Mouse (Mus musculus) megakaryocyte, adult 5-6 weeks (primary cell): Measurements from ENCODE around the gene Pcolce. TPM values are rescaled to one million over a fixed set of nuclear protein-coding genes. Genes with fewer than 3 reads are reported as not detected.
"Not testable (repeated sequence)": the region's sequence is repeated elsewhere in the genome, so short reads cannot be mapped to it uniquely, and the experiment has no call there.

ENCODE experiments used
- ATAC-seq: 2 replicates; pipeline ENCODE4 v1.8.0; 2016; ENCODE audit warnings: mild to moderate bottlenecking, inconsistent platforms; ENCODE audit not compliant: poor library complexity, severe bottlenecking
- total RNA-seq, 2 experiments: library from RNA; stranded (forward) in 1 of 2; stranded (reverse) in 1 of 2; fragments of 153-499, 151-499 nt in 1 of 2; fragments of 221-1000, 200-1000 nt in 1 of 2; gene quantifications; 2 replicates each; pipeline versions ENCODE4 v1.2.3 to v1.2.4; 2015 to 2017

The Pcolce gene
- total RNA-seq, 2 experiments from 2014 or later = 0.40 to 0.51 TPM

DNA sequence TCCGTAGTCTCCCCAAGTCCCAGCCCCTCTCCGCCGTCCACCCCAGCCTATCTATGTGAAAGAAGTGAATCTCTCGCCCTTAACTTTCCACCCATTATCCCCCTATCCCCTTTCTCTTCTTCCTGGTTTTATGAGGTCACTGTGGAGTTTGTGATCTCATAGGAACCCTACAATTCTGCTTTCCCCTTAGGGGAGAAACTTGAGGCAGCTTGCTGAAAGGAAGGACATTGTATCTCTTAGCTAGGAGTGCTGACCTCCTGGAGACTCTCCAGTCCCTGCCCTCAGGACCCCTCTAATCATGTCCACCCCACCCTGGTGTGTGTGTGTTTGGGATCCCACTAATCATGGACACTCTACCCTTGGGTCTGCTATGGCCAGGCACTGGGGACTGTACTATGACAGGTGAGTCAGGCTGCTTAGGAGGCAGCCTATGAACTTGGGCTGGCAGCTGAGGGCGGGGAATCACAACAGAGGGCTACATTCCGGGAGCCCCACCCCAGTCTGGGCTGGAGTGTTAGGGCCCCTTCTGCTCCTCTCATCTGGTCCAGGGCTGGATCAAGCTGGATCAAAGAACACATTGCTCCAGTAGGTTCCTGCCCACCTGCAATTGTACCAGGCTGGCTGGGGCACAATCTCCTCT lies 16.4 kb upstream of the Pcolce start:
- ATAC-seq = no peak

DNA sequence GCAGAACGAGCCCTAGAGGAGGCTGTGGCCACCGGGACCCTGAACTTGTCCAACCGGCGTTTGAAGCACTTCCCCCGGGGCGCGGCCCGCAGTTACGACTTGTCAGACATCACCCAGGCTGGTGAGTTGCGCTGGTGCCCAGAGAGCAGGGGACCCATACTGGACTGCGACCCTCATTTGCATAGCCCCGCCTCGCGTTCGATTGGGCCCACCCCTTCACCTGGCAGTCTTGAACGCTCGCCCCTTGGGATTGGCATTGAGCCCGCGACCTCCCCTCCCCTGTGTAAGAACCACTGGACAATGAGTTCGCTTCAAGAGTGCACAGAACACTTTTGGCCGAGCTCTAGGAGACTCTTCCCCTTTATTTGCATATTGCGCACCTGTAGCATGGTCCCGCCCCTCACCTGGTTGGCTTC lies 15.7 kb upstream of the Pcolce start:
- 0 out of 2 replicates have a peak, but pooled peaks have one; percentile 2 for ATAC-seq

DNA sequence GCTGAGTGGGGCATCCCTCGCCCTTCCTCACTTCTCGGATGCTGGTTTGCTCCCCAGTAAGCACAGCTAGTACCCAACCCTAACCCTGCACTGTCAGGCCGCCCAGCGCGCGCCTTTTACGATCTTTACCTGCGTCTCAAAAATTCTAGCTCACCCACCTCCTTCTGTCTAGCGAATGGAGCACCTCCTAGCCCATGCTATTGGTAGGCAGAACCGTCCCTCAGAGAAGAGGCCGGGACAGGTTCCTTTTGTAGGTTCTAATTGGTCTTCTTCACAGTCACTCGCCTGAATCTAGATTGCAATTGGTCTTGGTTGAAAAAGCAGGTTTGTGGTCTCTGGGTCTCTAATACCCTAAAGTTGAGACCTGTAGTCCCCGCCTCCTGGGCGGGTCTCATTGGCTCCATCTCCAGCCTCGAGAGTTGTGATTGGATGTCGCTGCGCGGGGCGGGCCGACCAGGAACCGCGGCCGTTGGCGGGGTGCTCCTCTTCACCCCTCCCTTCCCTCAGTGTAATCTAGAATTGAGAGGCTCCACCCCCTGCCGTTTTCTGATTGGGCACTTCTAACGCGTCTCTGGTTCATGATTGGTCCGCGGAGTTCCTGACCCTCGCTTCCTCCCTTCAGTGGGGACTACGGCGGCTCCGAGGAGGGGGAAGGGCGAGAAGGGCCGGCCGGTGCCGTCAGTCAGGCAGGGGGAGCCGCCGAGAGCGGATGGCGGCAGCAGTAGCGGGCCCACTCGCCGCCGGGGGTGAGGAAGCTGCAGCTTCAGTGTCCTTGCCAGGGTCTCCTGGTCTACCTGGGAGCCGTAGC lies 15.1 kb upstream of the Pcolce start, which contains the start of the genes Fbxo24, Lrch4 and Gm20605:
Fbxo24 (minus strand) TSS at position 505 of the 808 bp plus-strand sequence.
Lrch4 (plus strand) TSS at position 624 of the 808 bp plus-strand sequence.
Gm20605 (plus strand) TSS at position 678 of the 808 bp plus-strand sequence.
- ATAC-seq = peak; percentile 74

DNA sequence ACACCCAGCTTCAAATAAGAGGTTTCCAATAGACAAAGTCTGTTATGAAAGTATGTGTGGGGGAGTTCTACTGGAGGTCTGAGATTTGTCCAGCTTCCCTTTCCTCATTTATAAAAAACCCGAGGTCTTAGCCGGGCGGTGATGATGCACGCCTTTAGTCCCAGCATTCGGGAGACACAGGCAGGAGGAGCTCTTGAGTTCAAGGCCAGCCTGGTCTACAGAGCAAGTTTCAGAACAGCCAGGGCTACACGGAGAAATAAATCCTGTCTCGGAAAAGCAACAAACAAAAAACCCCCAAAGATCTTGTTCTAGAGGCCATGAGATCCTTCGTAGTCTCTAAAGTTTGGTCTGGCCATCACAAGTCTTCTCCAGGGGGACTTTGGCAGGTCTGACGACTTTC lies 14.4 kb upstream of the Pcolce start:
- ATAC-seq = no peak

DNA sequence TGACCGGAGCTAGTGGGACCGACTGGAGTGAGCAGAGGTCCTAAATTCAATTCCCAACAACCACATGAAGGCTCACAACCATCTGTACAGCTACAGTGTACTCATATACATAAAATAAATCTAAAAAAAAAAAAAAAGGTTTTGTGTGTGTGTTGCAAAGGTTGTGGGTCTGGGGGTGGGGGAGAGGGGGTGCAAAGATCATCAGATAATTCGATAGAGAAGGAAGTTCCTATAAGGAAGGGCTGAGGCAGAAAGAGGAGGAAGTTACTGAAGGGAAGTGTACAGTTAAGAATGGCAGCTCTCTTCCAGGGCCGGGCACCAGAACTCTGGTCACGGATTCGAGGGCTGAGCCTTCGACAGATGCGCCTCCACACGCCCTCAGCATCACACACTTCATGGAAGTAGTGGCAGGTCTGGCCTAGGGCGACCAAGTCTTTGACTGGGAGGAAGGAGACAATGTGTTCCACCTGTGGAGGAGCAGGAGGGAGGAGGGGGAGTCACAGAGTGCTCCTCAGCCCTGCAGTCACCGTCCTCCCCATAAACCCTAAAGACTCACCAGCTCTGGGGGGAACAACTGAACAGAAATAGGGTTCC lies 10.4 kb upstream of the Pcolce start:
- ATAC-seq = peak; percentile 29

DNA sequence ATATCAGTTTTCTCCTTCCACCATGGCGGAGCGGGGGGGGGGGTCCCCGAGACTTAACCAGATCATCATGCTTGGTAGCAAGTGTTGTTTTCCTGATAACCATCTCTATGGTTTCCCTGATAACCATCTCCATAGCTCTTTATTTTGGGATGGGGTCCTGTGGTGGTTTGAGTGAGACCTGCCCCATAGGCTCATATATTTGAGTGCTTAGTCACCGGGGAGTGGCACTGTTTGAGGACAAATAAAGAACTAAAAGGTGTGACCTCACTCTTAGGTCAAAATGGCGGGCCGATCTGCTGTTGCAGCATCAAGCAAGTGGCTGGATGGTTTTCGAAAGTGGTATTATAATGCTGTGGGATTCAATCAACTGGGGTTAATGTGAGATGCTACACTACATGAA lies 1.8 kb upstream of the Pcolce start:
- ATAC-seq = no peak

DNA sequence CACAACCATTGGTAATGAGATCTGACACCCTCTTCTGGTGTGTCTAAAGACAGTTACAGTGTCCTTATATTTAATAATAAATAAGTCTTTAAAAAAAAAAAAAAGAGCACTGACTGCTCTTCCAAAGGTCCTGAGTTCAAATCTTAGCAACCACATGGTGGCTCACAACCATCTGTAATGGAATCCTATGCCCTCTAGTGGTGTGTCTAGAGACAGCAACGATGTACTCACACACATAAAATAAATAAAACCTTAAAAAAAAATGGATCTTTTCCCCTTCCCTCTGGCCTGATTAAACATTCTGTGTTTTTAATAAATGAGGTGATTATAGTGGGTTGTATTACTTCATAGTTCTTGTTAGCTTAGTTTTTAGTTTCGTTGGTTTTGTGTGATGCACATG lies 1.3 kb upstream of the Pcolce start:
- not testable (repeated sequence) for ATAC-seq

DNA sequence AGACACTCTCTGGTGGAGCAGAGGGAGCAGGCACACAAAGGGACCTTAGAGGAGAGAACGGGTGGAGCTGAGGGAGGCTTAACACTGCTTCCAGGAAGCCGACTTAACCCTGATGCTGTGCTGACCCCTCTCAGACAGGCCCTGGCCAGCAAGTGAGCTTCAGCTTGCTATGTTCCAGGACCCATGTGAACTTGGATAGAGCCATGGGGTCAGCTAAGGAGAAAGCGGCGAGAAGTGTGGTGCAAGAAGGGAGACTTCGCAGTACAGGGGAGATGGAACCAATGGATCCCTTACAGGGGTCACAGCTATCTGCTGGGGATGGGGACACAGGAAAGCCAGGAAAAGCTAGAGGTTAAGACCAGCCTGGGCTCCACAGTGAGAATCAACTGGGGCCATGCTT lies 508 bp downstream of the Pcolce start:
- no peak for ATAC-seq

DNA sequence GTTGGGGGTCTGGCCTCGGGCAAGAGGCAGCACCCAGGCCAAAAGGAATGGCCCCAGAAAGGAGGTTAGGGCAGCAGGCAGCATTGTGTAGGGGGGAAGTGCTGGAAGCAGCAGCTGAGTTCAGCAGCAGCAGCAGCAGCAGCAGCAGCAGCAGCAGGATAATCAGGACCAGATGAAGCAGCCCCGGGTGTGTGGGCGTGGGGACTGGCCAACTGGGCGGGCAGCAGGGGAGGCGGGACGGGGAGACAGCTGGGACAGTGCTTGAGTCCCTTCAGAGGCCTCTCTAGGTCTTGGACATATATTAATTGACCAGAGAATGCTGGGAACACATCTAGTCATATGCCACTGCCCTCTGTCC lies 2.4 kb downstream of the Pcolce start:
- no peak for ATAC-seq

DNA sequence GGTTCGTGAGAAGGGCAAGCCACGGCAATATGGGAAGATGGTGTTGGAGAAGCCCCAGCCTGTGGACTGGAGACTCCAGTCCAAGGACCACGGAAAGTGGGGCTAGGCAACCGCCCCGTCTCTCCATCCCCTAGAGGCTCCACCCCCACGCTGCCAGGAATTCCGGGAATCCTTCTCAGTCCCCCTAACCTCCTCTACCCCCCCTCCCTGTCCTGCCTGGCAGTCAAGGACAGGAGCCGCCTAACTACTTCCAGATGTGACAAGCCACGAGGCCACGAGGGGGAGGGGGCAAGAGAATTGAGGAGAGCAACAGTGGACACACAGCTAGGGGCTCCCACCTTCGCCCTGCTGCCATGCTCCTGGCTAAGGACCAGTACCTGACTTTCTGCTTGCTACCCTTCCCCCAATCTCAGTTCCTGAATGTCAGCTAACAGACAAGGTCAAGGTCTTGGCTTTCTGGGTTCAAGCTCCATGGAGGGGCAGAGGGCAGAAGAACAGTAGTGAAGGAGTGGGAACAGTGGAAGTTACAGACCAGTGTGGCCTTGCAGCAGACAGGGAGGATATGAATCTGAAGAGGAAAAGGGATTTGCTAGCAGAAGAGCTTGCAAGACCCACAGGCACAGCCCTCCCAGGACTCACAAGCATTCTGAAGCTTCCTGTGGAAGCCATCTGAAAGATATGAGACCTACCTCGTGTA lies 2.9 kb downstream of the Pcolce start:
- ATAC-seq = no peak

DNA sequence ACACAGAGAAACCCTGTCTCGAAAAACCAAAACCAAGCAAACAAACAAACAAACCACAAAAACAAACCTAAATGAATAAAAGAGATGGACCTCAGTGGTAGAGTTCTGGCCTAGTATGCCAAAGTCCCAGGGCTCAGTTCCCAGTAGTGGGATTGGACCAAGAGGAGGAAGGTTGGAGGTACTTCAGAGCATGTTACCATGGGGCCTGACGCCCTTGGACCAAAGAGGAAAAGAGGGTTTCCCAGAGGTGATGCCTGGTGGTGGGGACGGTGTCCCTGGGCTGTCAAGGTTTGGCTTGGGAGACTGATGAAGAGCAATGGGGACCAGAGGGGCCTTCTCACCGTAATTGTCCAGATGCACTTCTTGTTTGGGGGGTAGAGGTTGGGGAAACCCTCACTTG lies 3.5 kb downstream of the Pcolce start:
- no peak for ATAC-seq

DNA sequence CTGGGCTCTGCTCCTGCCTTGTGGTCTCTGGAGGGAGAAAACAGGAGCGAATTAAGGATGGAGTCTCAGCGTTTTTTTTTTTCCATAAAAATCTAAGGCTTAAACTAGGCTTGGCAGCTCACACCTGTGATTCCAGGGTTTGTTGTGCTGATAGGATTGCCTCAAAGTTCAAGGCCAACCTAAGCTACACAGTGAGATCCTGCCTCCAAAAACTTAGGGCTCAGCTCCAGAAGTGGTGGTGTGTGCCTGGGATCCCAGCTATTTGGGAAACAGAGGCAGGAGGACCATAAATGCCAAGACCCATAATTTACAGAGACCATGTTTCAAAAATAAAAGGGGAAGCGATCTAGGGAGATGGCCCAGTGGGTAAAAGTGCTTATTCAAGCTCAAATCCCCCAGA lies 4.3 kb downstream of the Pcolce start:
- no peak for ATAC-seq

DNA sequence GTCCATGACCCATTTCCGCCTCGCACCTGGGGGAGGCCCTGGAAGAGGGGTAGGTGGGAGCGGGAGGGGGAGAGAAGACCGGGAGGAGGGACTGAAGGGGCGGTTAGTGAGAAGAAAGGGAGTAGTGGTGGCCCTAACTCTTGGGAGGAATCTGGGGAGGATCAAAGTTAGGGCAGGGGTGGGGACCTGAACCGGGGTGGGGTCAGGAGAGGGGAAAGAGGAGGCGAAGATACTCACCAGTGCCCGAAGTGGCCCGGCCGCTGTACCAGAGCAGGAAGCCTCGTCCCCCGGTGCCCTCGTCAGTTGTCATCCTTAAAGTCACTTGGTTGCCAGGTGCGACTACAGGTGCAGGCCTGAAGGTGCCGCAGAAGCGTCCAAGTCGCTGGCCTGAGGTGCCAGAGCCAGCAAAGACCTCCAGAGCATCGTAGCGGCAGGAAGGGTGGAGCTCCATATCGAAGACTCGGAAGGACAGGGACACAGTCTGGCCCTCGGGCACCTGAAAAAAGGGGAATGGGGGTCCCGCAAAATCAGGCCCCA lies 4.9 kb downstream of the Pcolce start:
- no peak for ATAC-seq

DNA sequence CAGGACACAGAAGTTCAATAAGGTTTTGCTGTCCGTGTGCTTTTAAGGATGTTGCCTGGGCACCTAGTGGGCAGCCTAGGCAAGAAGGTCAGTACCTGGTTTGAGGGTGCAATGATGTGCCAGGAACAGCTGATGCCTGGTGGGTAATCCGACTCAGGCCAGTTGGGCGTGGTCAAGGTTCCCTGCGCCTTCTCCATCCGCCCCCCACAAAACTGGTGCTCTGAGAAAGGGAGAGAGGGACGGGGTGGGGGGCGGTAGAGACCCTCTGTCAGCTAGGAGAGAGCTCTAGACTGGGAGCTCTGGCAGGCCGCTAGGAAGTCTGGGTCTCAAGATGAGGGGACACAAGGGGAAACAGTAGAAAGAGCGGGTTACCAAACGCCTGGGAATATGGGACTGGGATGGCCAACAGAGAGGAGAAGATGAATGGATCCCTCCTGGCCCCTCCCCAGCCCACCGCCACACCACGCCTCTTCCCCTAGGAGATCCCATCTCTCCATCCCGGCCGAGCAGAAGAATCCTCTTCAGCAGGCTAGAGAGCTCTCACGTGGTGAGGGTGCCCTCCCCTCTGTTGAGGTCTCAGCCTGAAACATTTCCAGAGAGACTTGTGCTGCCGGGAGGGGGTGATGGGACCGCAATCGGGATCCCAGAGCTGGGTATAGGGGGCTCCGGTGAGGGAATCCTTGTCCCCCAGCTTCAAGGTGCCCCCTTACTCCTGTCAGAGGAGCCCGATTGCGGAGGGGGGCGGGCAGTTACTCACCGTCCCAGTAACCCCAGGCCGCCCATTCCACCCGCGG lies 5.5 kb downstream of the Pcolce start:
- ATAC-seq = no peak

DNA sequence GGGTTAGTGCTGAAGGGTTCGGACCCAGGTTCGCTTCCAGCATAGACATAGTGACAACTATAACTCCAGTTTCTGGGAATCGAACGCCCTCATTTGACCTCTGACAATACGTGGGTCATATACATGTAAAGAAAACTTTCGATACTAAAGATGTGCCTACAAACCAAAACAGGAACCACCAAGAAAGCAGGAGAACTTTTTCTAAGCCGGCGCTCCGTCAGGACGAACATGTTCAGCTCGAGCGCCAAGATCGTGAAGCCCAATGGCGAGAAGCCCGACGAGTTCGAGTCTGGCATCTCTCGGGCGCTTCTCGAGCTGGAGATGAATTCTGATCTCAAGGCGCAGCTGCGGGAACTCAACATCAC lies 12.2 kb downstream of the Pcolce start:
- ATAC-seq = 0 out of 2 replicates have a peak, but pooled peaks have one; percentile 4

DNA sequence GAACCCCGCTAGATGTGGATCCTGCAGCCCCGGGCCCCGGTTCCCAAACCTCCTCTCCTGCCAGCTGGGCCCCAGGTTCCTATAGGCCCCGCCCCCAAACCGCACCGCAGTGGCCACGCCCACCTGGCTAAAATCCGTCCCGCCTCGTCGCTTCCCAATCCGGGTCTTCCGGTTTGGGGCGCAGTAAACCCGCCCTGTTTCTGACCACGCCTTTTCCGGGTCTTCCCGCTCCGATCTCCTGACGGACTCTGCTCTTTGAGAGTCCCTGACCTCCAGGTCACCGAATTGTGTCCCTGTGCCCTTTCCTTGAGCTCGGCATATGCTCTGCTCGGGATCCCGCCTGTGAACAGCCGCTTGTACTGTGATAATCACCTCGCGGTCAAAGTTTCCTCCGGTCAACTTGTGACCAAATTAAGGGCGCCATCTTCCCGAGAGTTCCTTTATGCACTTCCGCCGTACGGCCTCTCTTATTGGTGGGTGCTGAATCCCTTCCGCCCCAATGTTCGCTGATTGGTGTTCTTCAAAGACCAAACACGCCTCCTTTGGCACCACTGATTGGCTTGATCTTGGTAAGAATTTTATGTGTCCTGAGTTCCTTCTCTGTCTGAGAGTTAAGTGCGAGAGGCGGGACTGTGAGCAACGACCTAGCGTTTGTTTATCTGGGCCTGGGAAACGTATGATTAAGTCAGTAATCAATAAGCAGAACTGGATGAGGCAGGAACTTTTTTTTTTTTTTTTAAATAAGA lies 12.8 kb downstream of the Pcolce start, which contains the start of gene Mospd3:
Mospd3 (minus strand) TSS at position 440 of the 746 bp plus-strand sequence.
- ATAC-seq = peak; percentile 88

DNA sequence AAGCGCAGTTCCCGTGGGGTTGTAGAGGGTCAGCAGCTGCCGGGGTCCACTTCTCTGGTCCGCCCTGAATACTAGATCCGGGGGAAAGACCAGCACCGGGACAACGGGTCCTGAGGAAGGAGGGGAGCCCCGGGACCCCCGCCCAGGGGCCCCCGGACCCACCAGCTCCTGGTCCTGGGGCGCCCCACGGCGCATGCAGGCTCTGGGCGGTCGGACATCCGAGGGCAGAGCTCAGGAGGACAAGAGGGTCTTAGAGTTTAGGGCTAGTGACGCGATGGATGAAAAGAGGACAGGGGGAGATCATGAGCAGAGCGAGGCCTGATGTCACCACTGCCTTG lies 13.3 kb downstream of the Pcolce start:
- peak; percentile 15 for ATAC-seq

DNA sequence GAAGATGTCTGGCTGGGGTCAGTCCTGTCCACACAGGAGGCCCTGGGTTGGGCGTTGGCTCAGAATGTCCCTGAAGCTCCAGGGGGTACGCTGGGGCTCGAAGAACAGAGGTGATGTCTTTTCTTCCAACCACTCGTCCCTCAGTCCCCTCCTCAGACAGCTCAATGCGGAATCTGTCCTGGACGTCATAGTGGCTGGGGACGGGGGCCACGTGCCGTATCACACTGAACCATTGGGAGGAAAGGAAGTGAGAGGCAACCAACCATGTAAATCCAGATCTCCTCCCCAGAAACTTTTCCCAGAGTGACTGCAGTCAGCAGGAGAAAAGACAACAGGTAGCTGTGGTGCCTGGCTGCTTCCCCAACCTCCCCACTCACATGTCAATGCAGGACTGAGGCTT lies 14.0 kb downstream of the Pcolce start:
- no peak for ATAC-seq

DNA sequence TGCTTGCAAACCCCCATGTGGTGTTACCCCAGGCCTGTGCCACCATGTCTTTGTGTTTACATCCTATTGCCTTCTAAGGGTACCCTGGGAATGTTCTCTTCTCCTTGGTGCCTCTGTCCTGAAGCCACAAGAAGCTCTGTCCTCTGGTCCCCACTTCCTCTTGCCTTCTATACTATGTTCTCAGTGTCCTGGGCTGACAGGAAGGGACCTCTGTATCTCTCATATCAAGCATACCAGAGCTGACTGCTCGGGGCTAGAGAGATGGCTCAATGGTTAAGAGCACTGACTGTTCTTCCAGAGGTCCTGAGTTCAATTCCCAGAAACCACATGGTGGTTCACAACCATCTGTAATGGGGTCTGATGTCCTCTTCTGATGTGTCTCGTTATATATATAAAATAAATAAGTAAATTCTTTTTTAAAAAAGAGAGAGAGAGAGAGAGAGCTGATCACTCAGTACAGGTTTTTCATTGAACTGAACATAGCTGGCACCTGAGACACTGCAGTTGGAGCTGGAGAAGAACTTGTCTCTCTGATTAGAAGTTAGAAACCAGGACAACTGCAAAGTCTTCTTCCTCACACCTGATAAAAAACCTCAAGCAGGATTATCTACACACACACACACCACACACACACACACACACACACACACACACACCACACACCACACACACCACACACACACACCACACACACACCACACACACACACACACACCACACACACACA lies 15.3 kb downstream of the Pcolce start:
- ATAC-seq = no peak
